Mouse (Mus musculus): ENCODE results near the gene Wdr82. TPM values are rescaled to one million over a fixed set of nuclear protein-coding genes. Genes with fewer than 3 reads are reported as not detected.

Wdr82 gene
- polyA plus RNA-seq, 1 experiment from 2014 or later = 31.3 TPM

DNA sequence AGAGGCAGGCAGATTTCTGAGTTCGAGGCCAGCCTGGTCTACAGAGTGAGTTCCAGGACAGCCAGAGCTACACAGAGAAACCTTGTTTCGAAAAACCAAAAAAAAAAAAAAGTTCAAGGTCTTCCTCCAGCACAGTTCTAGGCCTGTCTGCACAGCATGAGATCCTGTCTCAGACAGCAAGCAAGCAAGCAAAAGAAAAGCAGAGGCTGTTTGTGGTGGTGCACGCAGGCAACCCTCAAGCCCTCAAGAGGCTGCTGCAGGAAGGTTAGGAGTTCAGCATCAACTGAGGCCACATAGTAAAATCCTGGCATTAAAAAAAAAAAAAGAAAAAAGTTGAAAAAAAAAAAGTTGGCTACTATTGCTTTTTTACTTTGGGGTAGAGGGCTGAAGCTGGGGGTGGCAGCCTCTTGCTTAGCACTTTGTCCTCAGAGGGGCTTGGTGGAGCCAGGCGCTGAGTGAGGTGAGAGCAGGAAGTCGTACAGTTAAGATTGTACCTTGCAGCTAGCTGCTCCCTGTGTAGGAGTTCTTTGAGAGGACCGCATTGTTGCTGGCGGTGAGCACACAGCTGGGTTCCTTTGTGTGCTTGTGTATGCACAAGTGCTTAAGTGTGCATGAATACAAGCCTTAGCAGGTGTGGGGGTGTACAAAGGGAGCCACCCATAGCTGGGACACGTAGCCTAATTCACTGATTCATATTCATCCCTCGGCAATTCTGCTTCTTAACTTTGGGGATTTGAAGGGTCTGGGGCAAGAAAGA lies 40.3 kb downstream of the Wdr82 start:
- Histone ChIP-seq H3K36me3 (peaks cover 66% of the 10 kb centered on the region), H3K27ac (peak overlapping the region; percentile 64; the same call in 1 of the 2 replicates), H3K4me1 (replicated peaks) (peaks cover 14% of the 10 kb centered on the region), H3K4me3 (replicated peaks) (peak overlapping the region; percentile 32; the same call in 1 of the 2 replicates), H3K9me3 (no peaks in the 10 kb centered on the region), H3K27me3 (no peaks in the 10 kb centered on the region), H3K4me2 (peak overlapping the region; percentile 58), H3K9ac (replicated peaks) (peak overlapping the region; percentile 58; the same call in 1 of the 2 replicates)
- ATAC-seq (ENCODE audit: insufficient number of reproducible peaks, insufficient read depth, low FRiP score, low TSS enrichment, low read depth) = no peak; the same call in 1 of the 2 replicates
- 57% methylated on average over 9 of the region's 9 CpGs for WGBS

DNA sequence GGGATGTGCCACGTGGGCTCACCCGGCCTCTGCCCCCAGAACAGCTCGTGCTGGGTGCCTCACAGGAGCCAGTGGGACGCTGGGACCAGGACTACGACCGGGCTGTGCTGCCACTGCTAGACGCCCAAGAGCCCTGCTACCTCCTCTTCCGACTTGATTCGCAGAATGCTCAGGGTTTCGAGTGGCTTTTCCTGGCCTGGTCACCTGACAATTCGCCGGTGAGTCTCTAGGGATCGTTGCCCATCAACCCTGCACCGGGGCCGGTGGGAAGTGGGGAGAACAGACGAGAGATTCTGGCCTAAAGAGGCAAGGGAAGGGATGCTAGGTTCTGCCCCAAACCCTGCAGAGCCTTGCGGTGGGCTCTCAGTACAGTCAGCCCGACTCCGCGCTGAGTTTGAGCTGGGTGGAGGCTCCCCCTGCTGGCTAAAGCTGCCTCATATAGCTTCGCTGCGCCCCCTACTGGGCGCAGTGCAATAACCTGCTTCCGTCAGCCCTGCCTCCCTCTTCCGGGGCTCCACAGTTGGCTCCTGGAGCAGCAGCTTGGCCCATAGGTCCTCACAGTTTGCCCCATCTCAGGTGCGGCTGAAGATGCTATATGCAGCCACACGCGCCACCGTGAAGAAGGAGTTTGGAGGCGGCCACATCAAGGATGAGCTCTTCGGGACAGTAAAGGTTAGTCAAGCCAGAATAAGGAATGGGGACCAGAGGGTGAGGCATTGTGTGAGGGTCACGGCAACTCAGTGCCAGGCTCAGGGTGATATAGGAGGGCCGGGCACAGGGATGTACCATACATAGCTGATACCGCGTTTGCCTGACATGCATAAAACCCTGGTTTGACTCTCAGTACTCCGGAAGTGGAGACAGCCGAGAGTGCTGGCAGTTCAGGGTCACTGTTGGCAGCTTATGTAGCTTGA lies 41.2 kb downstream of the Wdr82 start:
- Histone ChIP-seq H3K27me3 (no peaks in the 10 kb centered on the region), H3K4me2 (peak overlapping the region; percentile 58), H3K9ac (replicated peaks) (peak overlapping the region; percentile 58), H3K9me3 (no peaks in the 10 kb centered on the region), H3K4me1 (replicated peaks) (peaks cover 14% of the 10 kb centered on the region), H3K4me3 (replicated peaks) (peak overlapping the region; percentile 32), H3K36me3 (peaks cover 62% of the 10 kb centered on the region), H3K27ac (peak overlapping the region; percentile 64; the same call in 1 of the 2 replicates)
- ATAC-seq (ENCODE audit: insufficient number of reproducible peaks, insufficient read depth, low FRiP score, low TSS enrichment, low read depth) = peak; percentile 50; the same call in 1 of the 2 replicates
- WGBS = 19% methylated on average over 37 of the region's 37 CpGs

DNA sequence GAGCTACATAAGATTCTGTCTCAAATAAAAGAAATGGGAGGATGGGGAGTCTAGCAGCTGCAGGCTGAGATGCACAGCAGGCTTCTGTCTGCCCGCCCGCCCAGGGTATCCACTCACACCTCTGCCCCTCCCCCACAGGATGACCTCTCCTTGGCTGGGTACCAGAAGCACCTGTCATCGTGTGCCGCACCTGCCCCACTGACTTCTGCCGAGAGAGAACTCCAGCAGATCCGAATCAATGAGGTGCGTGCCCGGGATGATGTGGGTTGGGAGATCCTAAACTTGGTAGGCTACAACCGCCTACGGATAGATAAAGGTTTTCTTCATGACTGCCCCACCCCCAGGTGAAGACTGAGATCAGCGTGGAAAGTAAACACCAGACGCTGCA lies 41.9 kb downstream of the Wdr82 start:
- no peaks in the 10 kb centered on the region for H3K9me3 ChIP-seq
- H3K4me2 ChIP-seq = no peak overlapping the region
- no peaks in the 10 kb centered on the region for H3K27me3 ChIP-seq
- peaks cover 59% of the 10 kb centered on the region for H3K36me3 ChIP-seq
- 85% methylated on average over 12 of the region's 12 CpGs for WGBS
- no peak overlapping the region for H3K27ac ChIP-seq
- H3K4me1 ChIP-seq (replicated peaks) = peaks cover 14% of the 10 kb centered on the region
- no peak for ATAC-seq (ENCODE audit: insufficient number of reproducible peaks, insufficient read depth, low FRiP score, low TSS enrichment, low read depth)
- no peak overlapping the region for H3K9ac ChIP-seq (replicated peaks)
- no peak overlapping the region for H3K4me3 ChIP-seq (replicated peaks)

DNA sequence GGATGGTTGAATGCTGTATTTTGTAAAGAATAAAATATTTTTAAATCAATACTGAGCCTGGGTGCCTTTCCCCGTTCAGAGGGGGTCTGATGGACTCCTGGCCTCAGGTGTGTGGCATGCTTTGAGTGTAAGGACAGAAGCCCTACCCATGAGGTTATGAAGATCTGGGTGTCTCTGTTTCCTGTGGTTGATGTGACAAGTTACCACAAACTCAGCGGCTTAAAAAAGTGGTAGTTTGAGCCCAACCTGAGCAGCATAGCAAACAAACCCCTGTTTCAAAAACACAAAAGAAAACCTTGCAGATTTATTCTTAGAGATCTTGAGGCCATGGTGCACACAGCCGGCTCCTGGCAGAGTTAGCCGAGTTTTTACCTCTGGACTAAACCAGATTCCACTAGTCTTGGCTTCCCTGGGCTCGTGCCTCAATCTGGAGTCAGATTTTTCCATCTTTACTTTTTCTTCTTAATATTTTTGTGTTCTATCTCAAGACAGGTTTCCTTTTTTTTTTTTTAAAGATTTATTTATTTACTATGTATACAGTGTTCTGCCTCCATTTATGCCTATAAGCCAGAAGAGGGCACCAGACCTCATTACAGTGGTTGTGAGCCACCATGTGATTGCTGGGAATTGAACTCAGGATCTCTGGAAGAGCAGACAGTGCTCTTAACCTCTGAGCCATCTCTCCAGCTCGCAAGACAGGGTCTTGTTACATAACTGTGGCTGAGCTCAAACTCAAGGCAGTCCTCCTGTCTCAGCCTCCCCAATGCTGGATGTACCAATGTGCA lies 44.8 kb downstream of the Wdr82 start:
- ATAC-seq (ENCODE audit: insufficient number of reproducible peaks, insufficient read depth, low FRiP score, low TSS enrichment, low read depth) = no peak
- 78% methylated on average over 6 of the region's 6 CpGs for WGBS

DNA sequence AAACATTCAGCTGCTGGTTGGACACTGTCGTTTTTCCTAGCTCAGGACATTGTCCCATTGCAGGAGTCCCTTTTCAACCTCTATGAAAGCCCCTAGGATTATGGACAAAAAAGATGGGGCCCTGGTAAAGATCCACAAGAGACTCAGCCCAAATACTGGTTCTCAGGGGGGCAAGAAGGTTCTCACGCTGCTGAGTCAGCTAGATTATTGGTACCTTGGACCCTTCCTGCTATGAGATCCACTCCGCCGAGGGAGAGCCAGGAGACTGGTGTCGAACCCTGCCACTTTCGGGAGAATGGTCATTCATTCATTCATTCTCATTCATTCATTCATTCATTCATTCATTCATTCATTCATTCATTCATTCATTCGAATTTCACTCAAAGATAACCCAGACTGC lies 46.2 kb downstream of the Wdr82 start:
- H3K27me3 ChIP-seq = no peaks in the 10 kb centered on the region
- H3K4me2 ChIP-seq = no peak overlapping the region
- H3K4me3 ChIP-seq (replicated peaks) = no peak overlapping the region
- no peak for ATAC-seq (ENCODE audit: insufficient number of reproducible peaks, insufficient read depth, low FRiP score, low TSS enrichment, low read depth)
- 87% methylated on average over 7 of the region's 7 CpGs for WGBS
- peaks cover 4% of the 10 kb centered on the region for H3K4me1 ChIP-seq (replicated peaks)
- no peaks in the 10 kb centered on the region for H3K9me3 ChIP-seq
- no peak overlapping the region for H3K9ac ChIP-seq (replicated peaks)
- H3K36me3 ChIP-seq = peaks cover 35% of the 10 kb centered on the region
- no peak overlapping the region for H3K27ac ChIP-seq

More for the DNA sequence above, 44.8 kb downstream of the Wdr82 start:
- Histone ChIP-seq H3K4me3 (replicated peaks) (no peak overlapping the region), H3K9me3 (no peaks in the 10 kb centered on the region), H3K4me1 (replicated peaks) (peaks cover 14% of the 10 kb centered on the region), H3K36me3 (peaks cover 35% of the 10 kb centered on the region), H3K9ac (replicated peaks) (no peak overlapping the region), H3K27me3 (no peaks in the 10 kb centered on the region), H3K27ac (no peak overlapping the region), H3K4me2 (no peak overlapping the region)

DNA sequence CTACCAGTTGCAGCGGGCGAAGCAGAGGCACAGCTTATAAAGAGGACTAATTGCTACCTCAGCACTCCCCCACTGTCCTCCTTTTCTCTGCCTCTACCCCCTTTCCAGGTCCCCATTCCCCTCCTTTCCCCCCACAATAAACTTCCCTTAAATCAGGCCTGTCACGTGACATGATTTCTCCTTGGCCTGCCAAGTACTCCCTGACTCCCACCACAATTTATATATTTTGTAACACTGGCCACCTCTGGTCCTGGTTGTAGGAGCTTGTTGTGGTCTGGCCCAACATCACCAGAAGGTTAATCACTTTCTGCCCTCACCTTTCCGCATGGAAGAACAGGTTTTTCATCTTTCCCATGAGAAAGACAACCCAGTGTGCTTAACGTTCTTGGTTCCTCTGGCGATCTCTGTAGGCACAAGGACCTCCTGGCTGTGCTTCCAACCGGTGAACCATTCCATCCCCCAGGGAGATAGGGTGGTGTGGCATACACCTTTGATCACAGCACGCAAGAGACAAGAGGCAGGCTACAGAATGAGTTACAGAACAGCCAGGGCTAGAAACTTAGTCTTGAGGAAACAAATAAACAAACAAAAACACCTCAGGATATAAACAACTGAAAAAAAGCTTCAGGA lies 50.3 kb downstream of the Wdr82 start:
- no peak overlapping the region for H3K9ac ChIP-seq (replicated peaks)
- H3K4me1 ChIP-seq (replicated peaks) = peaks cover 5% of the 10 kb centered on the region
- H3K4me2 ChIP-seq = no peak overlapping the region
- 61% methylated on average over 8 of the region's 8 CpGs for WGBS
- peaks cover 23% of the 10 kb centered on the region for H3K27me3 ChIP-seq
- no peaks in the 10 kb centered on the region for H3K36me3 ChIP-seq
- H3K4me3 ChIP-seq (replicated peaks) = no peak overlapping the region
- no peak for ATAC-seq (ENCODE audit: insufficient number of reproducible peaks, insufficient read depth, low FRiP score, low TSS enrichment, low read depth)
- H3K9me3 ChIP-seq = no peaks in the 10 kb centered on the region
- no peak overlapping the region for H3K27ac ChIP-seq

DNA sequence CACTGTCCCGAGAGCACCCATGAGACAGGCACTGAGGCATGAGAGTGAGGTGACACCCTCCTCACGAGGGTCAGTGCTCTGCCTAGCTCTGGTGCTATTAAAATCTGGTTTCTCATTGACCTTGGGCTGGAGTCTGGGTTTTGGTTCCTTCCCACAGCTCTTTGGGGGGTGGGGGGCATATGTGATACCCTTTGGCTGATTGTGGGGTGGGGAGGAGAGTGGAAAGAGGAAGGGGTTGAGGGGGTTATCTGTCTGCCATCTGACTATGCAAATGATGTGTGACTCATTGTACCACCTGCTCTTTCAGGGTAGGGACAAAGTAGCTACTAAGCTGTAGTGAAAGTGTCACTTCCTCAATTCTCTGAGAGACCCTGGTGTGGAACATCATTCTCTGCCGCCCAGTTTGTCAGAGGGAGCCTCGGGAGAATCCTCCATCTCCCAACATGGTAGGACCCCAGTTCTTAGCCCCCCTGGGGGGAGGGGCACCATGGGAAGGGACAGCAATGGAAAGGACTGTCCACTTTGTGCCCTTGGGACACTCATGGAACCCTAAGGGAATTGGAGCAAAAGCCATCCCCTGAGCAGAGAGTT lies 51.6 kb downstream of the Wdr82 start, which contains the start of gene Tlr9:
Gene Tlr9, plus strand, starts transcription at position 338 of the 591 bp plus-strand sequence.
- WGBS = 82% methylated on average over 4 of the region's 4 CpGs
- H3K4me2 ChIP-seq = no peak within 1 kb of the TSS
- no peak within 1 kb of the TSS for H3K9ac ChIP-seq (replicated peaks)
- no peak within 1 kb of the TSS for H3K27ac ChIP-seq
- no peak for ATAC-seq (ENCODE audit: insufficient number of reproducible peaks, insufficient read depth, low FRiP score, low TSS enrichment, low read depth)
- peaks cover 11% of the 10 kb centered on the region for H3K4me1 ChIP-seq (replicated peaks)
- no peak within 1 kb of the TSS for H3K4me3 ChIP-seq (replicated peaks)
- H3K9me3 ChIP-seq = no peaks in the 10 kb centered on the region
- H3K27me3 ChIP-seq = peaks cover 35% of the 10 kb centered on the region
- no peaks in the 10 kb centered on the region for H3K36me3 ChIP-seq

DNA sequence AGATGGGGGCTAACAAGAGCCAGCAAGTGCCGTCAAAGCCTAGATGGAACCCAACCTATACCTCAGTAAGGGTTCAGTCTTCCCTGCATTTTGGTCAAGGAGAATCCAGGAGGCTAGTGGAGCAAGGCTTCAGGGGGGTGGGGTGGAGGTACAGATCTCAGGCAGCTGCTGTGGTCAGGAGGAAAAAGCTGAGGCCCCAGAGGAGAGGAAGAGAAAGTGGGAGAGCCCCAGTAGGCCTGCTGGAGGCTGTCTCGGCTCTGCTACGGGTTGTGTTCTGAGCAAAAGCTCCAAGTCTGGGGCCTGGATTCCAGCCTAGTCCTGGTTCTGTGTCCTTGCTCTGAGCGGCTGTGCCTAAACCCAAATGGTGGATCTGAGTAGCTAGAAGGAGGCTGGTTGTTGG lies 52.3 kb downstream of the Wdr82 start:
- peaks cover 37% of the 10 kb centered on the region for H3K27me3 ChIP-seq
- no peak overlapping the region for H3K4me2 ChIP-seq

DNA sequence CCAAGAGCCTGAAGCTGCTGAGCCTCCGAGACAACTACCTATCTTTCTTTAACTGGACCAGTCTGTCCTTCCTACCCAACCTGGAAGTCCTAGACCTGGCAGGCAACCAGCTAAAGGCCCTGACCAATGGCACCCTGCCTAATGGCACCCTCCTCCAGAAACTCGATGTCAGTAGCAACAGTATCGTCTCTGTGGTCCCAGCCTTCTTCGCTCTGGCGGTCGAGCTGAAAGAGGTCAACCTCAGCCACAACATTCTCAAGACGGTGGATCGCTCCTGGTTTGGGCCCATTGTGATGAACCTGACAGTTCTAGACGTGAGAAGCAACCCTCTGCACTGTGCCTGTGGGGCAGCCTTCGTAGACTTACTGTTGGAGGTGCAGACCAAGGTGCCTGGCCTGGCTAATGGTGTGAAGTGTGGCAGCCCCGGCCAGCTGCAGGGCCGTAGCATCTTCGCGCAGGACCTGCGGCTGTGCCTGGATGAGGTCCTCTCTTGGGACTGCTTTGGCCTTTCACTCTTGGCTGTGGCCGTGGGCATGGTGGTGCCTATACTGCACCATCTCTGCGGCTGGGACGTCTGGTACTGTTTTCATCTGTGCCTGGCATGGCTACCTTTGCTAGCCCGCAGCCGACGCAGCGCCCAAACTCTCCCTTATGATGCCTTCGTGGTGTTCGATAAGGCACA lies 54.9 kb downstream of the Wdr82 start:
- H3K9me3 ChIP-seq = no peaks in the 10 kb centered on the region
- H3K9ac ChIP-seq (replicated peaks) = peak overlapping the region; percentile 40; the same call in 1 of the 2 replicates
- peaks cover 11% of the 10 kb centered on the region for H3K4me1 ChIP-seq (replicated peaks)
- H3K4me3 ChIP-seq (replicated peaks) = peak overlapping the region; percentile 42
- H3K27ac ChIP-seq = no peak overlapping the region
- peak overlapping the region; percentile 74 for H3K4me2 ChIP-seq
- H3K36me3 ChIP-seq = no peaks in the 10 kb centered on the region
- ATAC-seq (ENCODE audit: insufficient number of reproducible peaks, insufficient read depth, low FRiP score, low TSS enrichment, low read depth) = 0 out of 2 replicates have a peak, but pooled peaks have one; percentile 7
- whole genome bisulfite sequencing = 56% methylated on average over 24 of the region's 24 CpGs
- peaks cover 37% of the 10 kb centered on the region for H3K27me3 ChIP-seq

More for the DNA sequence above, 52.3 kb downstream of the Wdr82 start:
- Histone ChIP-seq H3K9ac (replicated peaks) (no peak overlapping the region), H3K4me3 (replicated peaks) (no peak overlapping the region), H3K27ac (no peak overlapping the region), H3K9me3 (no peaks in the 10 kb centered on the region), H3K36me3 (no peaks in the 10 kb centered on the region), H3K4me1 (replicated peaks) (peaks cover 11% of the 10 kb centered on the region)
- 91% methylated on average over 4 of the region's 4 CpGs for WGBS
- ATAC-seq (ENCODE audit: insufficient number of reproducible peaks, insufficient read depth, low FRiP score, low TSS enrichment, low read depth) = no peak
